Mouse (Mus musculus): Measurements from ENCODE around the gene AI837181.
A peak's percentile ranks its signal among the peaks of the same experiment; 100 is the strongest.

Gene AI837181

DNA sequence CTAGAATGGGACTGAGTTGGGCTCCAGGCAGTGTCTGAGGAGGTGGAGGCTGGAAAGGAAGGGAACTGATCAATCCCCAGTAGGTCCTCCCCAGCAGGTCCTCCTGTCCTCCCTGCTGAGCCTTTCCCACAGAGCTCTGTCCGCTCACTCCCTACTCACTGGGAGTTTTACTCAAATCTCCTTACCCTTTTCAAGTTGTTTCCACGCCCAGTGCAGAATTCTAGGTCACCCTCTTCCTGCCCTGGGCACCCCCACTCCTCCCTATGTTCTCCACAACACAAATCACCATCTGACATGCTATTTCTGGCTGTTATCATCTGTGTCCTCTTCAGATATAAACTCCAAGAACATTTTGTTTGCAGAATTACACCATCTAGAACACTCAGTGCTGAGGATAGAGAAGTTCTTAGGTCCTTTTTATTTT lies 10.4 kb upstream of the AI837181 start:
- DNase-seq (ENCODE audit: low read depth, low spot score) = no peak

DNA sequence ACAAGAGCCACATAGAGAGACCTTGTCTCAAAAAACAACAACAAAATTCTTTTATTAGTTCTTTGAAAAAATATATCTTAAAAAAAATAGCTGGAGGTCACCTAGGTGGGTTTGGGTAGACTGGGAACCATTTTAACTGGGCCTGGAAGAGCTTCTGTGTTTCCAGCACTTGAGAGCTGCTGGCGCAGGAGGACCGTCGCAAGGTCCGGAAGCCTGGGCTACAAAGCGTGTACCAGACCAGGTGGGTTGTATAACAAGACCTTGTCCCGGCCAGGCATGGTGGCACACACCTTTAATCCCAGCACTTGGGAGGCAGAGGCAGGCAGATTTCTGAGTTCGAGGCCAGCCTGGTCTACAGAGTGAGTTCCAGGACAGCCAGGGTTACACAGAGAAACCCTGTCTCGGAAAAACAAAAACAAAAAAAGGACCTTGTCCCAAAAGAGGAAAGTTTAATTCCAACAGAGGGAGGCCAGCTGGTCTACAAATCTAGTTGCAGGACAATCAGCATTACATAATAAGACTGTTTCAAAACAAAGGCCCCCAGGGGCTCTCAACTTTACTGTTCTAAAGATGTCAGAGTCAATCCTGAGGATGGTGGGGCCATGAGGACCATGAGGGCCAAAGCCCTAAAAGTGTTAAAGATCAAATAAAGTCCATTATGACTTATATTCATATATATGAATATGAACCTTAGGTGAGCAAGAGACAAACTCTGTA lies 6.0 kb upstream of the AI837181 start:
- no peak for DNase-seq (ENCODE audit: low read depth, low spot score)

GRCm38 (mm10) chr19:5419630-5420029 lies 5.3 kb upstream of the AI837181 start:
- no peak for DNase-seq (ENCODE audit: low read depth, low spot score)

- DNase-seq (ENCODE audit: low read depth, low spot score) = no peak
These were observed 4.4 kb upstream of the AI837181 start for GRCm38 (mm10) chr19:5420579-5420978.

GRCm38 (mm10) chr19:5421784-5422183 lies 3.2 kb upstream of the AI837181 start:
- DNase-seq (ENCODE audit: low read depth, low spot score) = no peak

DNA sequence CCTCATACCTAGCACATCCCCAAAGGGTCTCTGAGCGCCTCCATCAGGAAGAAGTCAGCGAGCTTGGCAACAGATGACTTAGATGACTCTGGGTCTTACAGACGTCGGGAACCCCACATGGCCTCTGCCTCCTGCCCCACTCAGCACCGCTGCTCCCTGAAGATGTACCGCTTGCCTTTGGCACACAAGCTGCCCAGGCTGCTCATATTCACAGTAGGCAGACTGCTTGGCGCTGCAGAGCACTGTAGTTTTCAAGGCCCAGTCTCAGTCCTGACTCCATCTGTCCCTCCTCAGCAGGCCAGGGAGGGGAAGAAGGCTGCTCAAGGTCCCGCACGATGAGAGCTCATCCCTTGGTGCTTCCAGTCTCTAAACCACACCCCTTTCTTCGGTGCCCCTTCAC lies 2.7 kb upstream of the AI837181 start:
- DNase-seq (ENCODE audit: low read depth, low spot score) = no peak

- DNase-seq (ENCODE audit: low read depth, low spot score) = no peak
These were observed 2.0 kb upstream of the AI837181 start for GRCm38 (mm10) chr19:5422895-5423443.

GRCm38 (mm10) chr19:5423561-5423960 lies 1.4 kb upstream of the AI837181 start:
- DNase-seq (ENCODE audit: low read depth, low spot score) = no peak

GRCm38 (mm10) chr19:5424092-5424781 lies 707 bp upstream of the AI837181 start:
- peak; percentile 63 for DNase-seq (ENCODE audit: low read depth, low spot score)

DNA sequence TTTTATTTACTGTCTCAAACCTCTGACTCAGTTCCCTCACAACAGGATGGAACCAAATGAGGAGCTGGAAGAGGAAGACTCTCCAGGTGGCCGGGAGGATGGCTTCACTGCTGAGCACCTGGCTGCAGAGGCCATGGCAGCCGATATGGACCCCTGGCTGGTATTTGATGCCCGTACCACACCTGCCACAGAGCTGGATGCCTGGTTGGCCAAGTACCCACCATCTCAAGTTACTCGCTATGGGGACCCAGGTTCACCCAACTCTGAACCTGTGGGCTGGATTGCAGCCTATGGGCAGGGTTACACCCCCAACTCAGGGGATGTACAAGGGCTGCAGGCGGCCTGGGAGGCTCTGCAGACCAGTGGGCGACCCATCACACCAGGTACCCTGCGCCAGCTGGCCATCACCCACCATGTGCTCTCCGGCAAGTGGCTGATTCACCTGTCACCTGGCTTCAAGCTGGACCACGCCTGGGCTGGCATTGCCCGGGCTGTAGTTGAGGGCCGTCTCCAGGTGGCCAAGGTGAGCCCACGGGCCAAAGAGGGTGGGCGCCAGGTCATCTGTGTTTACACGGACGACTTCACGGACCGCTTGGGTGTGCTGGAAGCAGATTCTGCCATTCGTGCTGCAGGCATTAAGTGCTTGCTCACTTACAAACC lies 1.1 kb downstream of the AI837181 start:
- DNase-seq (ENCODE audit: low read depth, low spot score) = no peak

DNA sequence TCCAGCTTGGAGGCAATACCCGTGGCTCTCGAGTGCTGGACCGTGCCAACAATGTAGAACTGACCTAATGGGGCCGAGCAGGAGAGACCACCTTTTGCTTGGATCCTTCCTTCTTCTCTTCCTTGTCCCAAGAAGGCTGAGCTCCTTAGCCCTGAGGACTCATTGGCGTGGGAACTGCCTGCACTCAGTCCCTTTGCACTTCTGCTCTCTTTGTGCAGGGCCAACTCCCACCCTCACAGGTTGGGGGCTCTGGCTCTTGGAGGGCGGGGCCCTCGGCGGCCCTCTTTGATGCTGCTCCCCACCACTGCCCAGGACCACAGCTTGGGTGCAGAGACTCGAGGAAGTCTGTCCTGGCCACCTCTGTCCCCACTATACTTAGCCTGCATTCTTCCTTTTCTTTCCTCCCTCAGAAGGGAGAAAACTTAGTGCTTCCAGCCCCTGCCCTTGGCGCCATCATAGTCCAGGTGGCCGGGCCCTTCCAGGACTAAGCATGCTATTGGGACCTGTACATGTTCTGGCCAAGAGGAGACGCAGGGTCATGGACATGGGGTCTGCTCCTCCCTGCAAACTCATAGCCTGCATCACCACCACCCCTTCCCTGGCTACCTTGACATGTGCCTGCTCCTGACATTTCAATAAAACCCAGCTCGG lies 1.8 kb downstream of the AI837181 start:
- no peak for DNase-seq (ENCODE audit: low read depth, low spot score)

- DNase-seq (ENCODE audit: low read depth, low spot score) = no peak
These were observed 3.1 kb downstream of the AI837181 start for GRCm38 (mm10) chr19:5428083-5428482.

DNA sequence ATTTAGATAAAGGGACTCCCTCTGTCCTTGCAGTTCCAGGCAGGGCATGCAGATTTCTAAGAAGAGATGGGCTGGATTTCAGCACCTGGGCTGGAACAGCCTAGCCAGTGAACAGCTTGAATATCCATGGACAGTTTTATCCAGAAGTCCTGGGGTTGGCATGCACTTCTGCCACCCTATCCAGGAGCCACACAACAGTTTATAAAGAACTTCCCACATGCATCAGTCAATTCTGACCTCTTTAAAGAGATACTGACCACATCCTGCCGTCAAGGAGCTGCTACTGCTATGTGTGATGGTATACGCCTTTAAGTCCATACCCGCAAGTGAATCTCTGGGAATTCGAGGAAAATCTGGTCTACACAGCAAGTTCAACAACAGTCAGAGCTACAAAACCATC lies 4.3 kb downstream of the AI837181 start:
- DNase-seq (ENCODE audit: low read depth, low spot score) = no peak

DNA sequence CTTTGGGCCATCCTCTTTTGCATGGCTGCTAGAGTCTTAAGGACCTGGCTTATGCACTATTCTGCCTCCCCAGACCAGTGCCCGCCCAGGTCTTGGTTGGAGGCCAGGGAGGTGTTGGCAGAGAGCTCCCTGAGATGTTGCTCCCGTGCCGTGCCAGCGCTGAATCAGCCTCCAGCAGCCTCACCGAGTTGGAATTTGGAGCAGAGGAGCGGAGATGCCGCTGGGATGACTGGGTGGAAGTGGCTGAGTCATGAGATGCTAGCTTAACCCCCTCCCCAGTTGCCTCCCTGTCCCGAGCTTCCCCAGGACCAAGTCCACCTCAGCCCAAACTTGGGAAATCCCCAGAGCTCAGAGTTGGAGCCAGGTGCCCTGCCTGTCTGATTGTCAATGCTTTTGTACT lies 4.9 kb downstream of the AI837181 start:
- DNase-seq (ENCODE audit: low read depth, low spot score) = no peak

GRCm38 (mm10) chr19:5430408-5430807 lies 5.5 kb downstream of the AI837181 start:
- DNase-seq (ENCODE audit: low read depth, low spot score) = no peak

DNA sequence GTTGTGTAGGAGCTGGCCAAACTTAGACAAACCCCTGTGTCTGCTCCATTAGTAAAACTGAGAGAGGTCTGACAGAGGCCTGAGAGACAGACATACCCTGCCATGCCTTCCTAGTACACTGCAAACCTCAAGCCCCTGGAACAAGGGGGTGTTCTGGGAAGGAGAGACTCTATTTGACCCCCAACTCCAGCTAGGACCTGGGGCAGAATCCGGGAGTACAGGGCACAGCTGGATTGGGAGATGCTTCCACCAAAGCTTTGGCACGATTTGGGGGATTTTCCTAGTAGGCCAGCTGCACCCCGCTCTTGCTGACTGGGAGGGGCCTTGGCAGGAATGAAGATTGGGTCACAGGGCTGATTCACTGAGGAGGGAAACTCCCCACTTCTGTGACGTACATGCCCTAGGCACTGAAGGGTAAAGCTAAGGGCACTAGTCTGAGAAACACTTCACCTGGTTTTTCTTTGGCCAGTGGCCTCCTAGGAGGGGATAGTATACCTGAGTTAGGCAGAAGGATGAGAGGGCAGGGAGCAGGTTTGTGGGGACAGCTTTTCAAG lies 7.0 kb downstream of the AI837181 start:
- no peak for DNase-seq (ENCODE audit: low read depth, low spot score)

DNA sequence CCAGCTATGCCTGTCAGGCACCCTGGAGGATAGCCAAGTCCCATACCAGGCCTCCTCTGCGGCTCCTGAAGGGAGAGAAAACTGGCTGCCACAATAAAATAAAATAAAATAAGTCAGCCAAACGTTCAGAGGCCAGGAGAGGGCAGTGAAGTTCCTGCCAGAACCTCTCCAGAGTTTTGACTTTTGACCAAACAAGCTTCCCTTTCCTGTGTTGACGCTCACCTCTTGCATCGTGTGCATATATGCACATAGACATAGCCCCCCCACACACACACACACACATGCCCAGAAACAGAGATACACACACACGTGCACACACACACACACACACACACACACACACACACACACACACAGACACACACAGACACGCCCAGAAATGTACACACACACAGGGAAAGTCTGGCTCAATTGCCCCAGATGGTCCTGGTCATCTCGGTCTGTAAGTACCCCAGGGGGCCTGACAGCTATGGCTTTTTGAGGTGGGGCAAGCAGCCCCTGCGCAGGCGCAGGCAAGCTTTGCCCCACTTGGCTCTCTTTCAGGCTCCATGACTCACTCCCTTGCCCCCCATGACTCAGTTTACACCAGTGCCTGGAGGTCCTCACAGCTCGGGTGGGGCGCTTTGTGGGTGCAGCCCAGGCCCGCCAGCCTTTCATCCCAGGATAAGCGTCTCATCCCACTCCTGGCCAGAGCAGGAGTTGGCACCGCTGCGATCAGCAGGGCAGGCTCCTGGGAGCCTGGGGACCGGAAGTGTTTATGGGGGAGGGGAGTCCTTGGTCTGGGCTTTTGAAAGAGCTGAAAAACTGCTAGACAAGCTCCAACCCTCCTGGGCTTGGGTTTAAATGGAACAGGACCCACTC lies 8.3 kb downstream of the AI837181 start:
- no peak for DNase-seq (ENCODE audit: low read depth, low spot score)

DNA sequence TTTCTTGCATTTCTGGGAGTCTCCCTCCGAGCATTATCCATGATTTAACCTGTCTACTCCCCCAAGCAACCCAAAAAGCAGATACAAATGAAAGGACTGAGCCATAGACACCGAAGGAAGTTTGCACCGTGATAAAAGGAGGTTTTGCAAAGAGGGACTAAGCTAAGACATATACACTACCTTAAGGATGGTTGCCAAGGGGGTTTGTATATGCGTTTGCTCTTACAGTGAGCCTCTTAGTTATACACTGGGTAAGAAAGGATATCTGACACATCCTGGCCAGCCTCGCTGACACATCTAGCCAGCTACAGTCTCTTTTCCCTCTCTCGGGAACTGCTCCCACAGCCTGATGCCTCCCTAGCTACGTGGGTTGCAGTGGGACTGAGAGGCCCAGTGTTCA lies 9.0 kb downstream of the AI837181 start:
- no peak for DNase-seq (ENCODE audit: low read depth, low spot score)

DNA sequence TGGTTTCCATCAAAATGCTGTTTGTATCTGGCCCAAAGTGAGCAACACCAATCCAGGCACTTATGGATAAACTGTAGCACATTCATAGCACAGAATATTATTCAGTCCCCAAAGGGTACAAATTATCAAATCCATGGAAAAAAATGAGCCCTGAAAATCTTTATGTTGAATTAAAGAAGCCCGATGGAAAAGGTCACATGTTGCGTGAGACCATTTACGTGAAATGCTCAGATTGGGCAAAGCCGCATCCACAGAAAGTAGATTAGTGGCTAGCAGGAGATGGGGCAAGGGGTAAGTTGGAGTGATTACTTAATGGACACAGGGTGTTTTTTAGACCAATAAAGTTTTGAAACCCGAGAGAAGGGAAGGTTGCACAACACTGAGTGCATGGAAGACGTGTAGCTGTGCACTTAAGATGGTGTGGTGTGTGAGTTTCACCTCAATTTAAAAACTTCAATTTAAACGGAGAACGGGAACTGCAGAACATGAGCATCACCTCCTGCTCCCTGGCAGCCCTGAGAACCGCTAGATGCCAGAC lies 19.5 kb downstream of the AI837181 start:
- DNase-seq (ENCODE audit: low read depth, low spot score) = no peak

DNA sequence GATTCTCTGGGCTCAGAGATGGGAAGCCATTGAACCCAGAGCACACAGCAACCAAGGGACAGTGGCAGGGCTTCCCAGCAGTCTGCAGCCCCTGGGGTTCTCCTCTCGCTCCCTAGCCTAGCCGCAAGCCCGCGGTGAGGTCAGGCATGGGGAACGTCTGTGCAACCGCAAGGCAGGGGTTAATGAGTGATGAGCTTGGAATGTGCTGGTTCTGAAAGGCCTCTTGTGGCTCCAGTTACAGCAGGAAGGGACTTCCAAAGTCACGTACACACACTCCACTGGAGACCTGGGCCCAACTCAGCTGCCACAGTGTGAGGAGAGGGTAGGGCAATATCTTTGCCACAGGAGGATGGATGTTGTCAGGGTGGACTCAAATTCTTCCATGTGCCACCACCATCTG lies 20.0 kb downstream of the AI837181 start:
- no peak for DNase-seq (ENCODE audit: low read depth, low spot score)

All from mesoderm, embryonic 11.5 days (tissue).